Mouse (Mus musculus) liver, embryonic 15.5 days (tissue): ENCODE measurements around the gene Klhdc2. TPM values are rescaled to one million over a fixed set of nuclear protein-coding genes. Genes with fewer than 3 reads are reported as not detected.

Experiments
- ATAC-seq: fragments of 200-750 bp; cut with Nextera tagmentation; 2 replicates; pipeline ENCODE4 v1.8.0; 2017; ENCODE audit warnings: moderate number of reproducible peaks, mild to moderate bottlenecking, moderate library complexity; ENCODE audit not compliant: insufficient read depth
- H3K27ac ChIP-seq: fragments of 300-500 bp; sonication (generic); replicated peaks from 2 replicates; pipeline ENCODE4 v1.5.1; 2015; ENCODE audit warnings: mild to moderate bottlenecking, inconsistent platforms
- H3K27me3 ChIP-seq: fragments of 300-500 bp; sonication (generic); 2 replicates; pipeline ENCODE4 v1.6.1; 2015; ENCODE audit warnings: mild to moderate bottlenecking, inconsistent platforms
- H3K36me3 ChIP-seq: fragments of 300-500 bp; sonication (generic); replicated peaks from 2 replicates; pipeline ENCODE4 v1.6.1; 2015; ENCODE audit warnings: moderate library complexity, mild to moderate bottlenecking, inconsistent platforms
- H3K4me1 ChIP-seq: fragments of 300-500 bp; sonication (generic); replicated peaks from 2 replicates; pipeline ENCODE4 v1.6.1; 2015; ENCODE audit warnings: inconsistent platforms
- H3K4me2 ChIP-seq: fragments of 300-500 bp; sonication (generic); 2 replicates; pipeline ENCODE4 v1.6.1; 2015; ENCODE audit warnings: moderate library complexity, mild to moderate bottlenecking, inconsistent platforms
- H3K4me3 ChIP-seq: fragments of 300-500 bp; sonication (generic); replicated peaks from 2 replicates; pipeline ENCODE4 v1.5.1; 2015; ENCODE audit warnings: mild to moderate bottlenecking, inconsistent platforms
- H3K9ac ChIP-seq: fragments of 300-500 bp; sonication (generic); 2 replicates; pipeline ENCODE4 v1.6.1; 2015; ENCODE audit warnings: moderate library complexity, mild to moderate bottlenecking, inconsistent platforms
- H3K9me3 ChIP-seq: fragments of 300-500 bp; sonication (generic); replicated peaks from 2 replicates; pipeline ENCODE4 v1.6.1; 2016; ENCODE audit warnings: inconsistent platforms
- WGBS: fragments of 180-500 bp; shearing (Covaris S2); methylation state at CpG from one replicate; pipeline ENCODE4 v1.1.7; 2015; ENCODE audit warnings: mixed read lengths; ENCODE audit not compliant: insufficient replicate concordance; 5-methylcytosine and 5-hydroxymethylcytosine counted together
- polyA plus RNA-seq: library from polyadenylated mRNA; unstranded; fragments of >200 nt; fragmentation: Nextera tagmentation; extraction: Ambion mirVana; gene quantifications from 2 replicates; pipeline ENCODE4 v1.2.1, GENCODE M21; 2015

Gene Klhdc2
- polyA plus RNA-seq, 1 experiment from 2014 or later = 83.0 TPM

DNA sequence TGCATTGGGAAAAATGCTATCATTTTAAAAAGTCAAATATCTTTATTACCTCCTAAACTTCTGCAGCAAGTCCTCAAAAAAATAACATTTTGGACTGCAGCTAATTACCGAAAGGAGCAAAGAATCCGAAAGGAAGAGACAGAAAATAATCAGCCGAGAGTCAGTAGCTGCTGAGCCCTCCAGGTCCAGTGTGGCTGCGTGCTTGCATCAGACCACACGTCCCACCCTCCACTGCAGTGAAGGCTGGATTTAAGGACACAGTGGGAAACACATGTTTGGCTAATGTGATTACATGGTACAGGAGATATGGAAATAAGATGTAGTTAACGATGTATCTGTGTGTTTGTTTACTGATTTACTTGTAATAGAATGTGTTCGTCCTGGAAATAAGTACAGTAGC, 13.3 kb upstream of the Klhdc2 start:
- Histone ChIP-seq H3K9me3 (no peaks in the 10 kb centered on the region), H3K4me3 (no peak overlapping the region), H3K27ac (no peak overlapping the region), H3K4me2 (no peak overlapping the region), H3K4me1 (peaks cover 14% of the 10 kb centered on the region), H3K9ac (no peak overlapping the region), H3K27me3 (no peaks in the 10 kb centered on the region), H3K36me3 (no peaks in the 10 kb centered on the region)
- WGBS = 82% methylated on average over 7 of the region's 7 CpGs
- ATAC-seq = no peak

DNA sequence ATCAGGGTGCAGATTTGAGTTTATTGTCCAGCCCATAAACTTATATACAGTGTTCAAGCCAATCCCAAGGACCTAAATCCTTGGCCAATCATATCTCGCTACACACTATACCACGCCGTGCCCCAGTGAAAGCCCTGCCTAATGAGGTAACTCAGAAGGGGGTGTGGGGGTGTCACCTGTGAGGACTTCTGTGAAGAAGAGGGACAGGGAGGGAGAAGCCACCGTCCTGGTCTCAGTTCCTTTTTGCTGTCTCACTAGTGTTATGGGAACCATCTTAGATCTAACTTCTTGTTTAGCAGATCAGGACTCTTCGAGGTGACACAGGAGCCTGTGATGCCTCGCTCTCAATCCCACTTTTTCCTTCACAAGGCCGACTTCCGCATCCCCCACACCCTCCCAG, 8.9 kb upstream of the Klhdc2 start:
- H3K4me3 ChIP-seq = no peak overlapping the region
- H3K36me3 ChIP-seq = no peaks in the 10 kb centered on the region
- no peaks in the 10 kb centered on the region for H3K9me3 ChIP-seq
- peaks cover 36% of the 10 kb centered on the region for H3K4me1 ChIP-seq
- no peak for ATAC-seq
- WGBS = 70% methylated on average over 8 of the region's 8 CpGs
- no peak overlapping the region for H3K9ac ChIP-seq
- no peaks in the 10 kb centered on the region for H3K27me3 ChIP-seq
- H3K4me2 ChIP-seq = no peak overlapping the region
- 0 out of 2 replicates have a peak overlapping the region, but pooled peaks have one; percentile 19 for H3K27ac ChIP-seq

DNA sequence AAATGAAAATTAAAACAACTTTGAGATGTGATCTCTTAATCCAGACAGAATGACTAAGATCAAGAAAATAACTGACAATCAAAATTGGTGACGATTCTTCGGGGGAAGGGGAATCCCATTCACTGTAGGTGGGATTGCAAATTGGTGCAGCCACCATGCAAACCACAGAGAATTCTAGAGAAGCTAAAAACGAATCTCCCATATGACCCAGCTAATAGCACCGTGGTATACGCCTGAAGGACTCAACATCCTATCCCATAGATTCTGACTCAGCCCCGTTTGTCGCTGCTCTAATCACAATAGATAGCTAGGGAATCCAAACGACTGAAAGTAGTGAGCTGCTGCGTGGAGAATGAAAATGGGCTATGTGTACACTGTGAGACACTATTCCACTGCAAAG, 7.8 kb upstream of the Klhdc2 start:
- Histone ChIP-seq H3K27me3 (no peaks in the 10 kb centered on the region), H3K27ac (no peak overlapping the region), H3K4me1 (peaks cover 46% of the 10 kb centered on the region), H3K4me3 (no peak overlapping the region), H3K9me3 (no peaks in the 10 kb centered on the region), H3K36me3 (no peaks in the 10 kb centered on the region), H3K9ac (no peak overlapping the region), H3K4me2 (no peak overlapping the region)
- ATAC-seq = no peak
- WGBS = 72% methylated on average over 9 of the region's 9 CpGs

DNA sequence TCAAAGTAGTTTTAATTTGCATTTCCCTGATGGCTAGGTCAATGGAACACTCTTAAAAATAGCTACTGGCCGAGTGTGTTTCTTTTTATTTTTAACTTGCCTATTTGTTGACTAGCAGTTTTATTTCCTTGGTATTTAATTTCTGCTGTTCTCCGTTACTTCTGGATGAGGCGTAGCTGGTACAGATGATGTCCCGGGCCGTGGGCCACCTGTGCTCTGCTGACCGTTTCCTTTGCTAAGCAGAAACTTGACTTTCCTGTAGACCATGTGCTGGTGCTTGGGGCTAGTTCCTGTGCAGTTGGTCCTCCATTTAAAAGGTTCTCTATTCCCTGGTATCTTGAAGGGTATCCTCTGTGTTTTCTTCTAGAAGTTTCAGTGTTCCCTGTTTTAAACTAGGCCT, 4.1 kb upstream of the Klhdc2 start:
- Histone ChIP-seq H3K36me3 (no peaks in the 10 kb centered on the region), H3K9ac (peak overlapping the region; percentile 18; the same call in 1 of the 2 replicates), H3K9me3 (no peaks in the 10 kb centered on the region), H3K27me3 (no peaks in the 10 kb centered on the region), H3K27ac (peak overlapping the region; percentile 61), H3K4me2 (no peak overlapping the region), H3K4me3 (no peak overlapping the region), H3K4me1 (peaks cover 68% of the 10 kb centered on the region)
- no peak for ATAC-seq
- 82% methylated on average over 6 of the region's 6 CpGs for WGBS

DNA sequence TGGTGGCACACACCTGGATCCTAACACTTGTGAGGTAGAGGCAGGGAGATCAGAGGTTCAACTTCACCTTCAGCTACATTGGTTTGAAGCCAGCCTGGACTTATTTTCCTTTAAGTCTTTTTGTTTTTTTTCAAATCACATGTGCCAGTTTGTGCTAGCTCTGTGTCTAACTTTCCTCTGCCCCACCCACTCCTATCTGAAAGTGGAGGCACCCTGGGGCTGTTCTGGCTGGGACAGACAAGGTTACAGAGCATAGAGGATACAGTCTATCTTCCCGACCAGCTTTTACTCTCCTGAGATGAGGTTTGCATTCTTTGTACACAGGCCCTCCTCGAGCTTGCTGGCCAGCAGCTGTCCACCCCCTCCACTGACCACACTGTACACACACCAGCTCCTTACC, 2.7 kb upstream of the Klhdc2 start:
- WGBS = 10% methylated on average over 2 of the region's 2 CpGs
- Histone ChIP-seq H3K9ac (peak overlapping the region; percentile 37), H3K4me3 (peak overlapping the region; percentile 24), H3K27me3 (no peaks in the 10 kb centered on the region), H3K36me3 (no peaks in the 10 kb centered on the region), H3K4me1 (peaks cover 73% of the 10 kb centered on the region), H3K9me3 (no peaks in the 10 kb centered on the region), H3K27ac (peak overlapping the region; percentile 97), H3K4me2 (peak overlapping the region; percentile 68)
- peak; percentile 92 for ATAC-seq

DNA sequence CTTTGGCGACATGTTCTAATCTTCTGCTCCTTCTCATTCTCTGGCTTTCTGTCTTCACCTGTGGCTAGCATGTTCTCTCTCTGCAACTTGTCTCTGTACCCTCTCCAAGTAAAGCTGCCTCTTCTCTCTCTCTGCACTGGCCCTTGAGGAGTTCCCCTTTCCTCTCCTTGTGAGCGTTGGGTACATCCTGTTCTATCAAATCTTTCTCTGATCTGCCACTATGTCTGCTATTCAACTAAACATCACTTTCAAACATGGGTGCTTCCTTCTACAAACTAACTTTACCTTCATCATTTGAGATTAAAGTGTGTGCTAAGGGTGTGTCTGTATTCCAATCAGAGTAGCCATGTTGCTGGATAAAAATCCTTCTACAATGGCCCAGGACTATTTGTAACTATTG, 1.5 kb upstream of the Klhdc2 start:
- H3K36me3 ChIP-seq = peaks cover 2% of the 10 kb centered on the region; the same call in 1 of the 2 replicates
- peaks cover 76% of the 10 kb centered on the region for H3K4me1 ChIP-seq
- H3K4me3 ChIP-seq = no peak overlapping the region
- no peaks in the 10 kb centered on the region for H3K9me3 ChIP-seq
- no peak for ATAC-seq
- no peak overlapping the region; the same call in 1 of the 2 replicates for H3K4me2 ChIP-seq
- H3K27me3 ChIP-seq = no peaks in the 10 kb centered on the region
- 42% methylated on average over 2 of the region's 2 CpGs for WGBS
- H3K9ac ChIP-seq = no peak overlapping the region
- peak overlapping the region; percentile 97 for H3K27ac ChIP-seq

DNA sequence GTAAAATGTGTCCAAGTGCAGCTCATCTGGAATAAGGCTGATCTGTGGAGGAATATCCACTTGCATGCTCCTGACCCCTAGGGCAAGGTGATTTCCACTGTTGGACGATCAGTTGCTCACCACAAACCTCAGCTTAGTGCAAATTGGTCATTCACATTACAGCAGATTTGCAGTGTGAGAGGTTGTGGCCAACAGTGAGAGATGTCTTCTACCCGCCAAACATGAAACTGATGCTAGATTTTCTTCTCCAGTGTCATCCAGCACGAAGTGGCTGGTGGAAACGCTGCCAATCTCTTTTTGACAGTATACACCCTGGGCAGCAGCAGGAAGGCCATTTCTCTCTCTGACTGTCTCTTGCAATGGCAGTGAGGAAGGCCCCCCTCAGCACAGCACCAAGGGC, 830 bp upstream of the Klhdc2 start:
- Histone ChIP-seq H3K27me3 (no peaks in the 10 kb centered on the region), H3K4me1 (peaks cover 73% of the 10 kb centered on the region), H3K4me3 (peak overlapping the region; percentile 91; the same call in 1 of the 2 replicates), H3K36me3 (peaks cover 9% of the 10 kb centered on the region), H3K4me2 (peak overlapping the region; percentile 82), H3K27ac (peak overlapping the region; percentile 97), H3K9me3 (no peaks in the 10 kb centered on the region), H3K9ac (0 out of 2 replicates have a peak overlapping the region, but pooled peaks have one; percentile 97)
- 69% methylated on average over 4 of the region's 4 CpGs for WGBS
- ATAC-seq = no peak

DNA sequence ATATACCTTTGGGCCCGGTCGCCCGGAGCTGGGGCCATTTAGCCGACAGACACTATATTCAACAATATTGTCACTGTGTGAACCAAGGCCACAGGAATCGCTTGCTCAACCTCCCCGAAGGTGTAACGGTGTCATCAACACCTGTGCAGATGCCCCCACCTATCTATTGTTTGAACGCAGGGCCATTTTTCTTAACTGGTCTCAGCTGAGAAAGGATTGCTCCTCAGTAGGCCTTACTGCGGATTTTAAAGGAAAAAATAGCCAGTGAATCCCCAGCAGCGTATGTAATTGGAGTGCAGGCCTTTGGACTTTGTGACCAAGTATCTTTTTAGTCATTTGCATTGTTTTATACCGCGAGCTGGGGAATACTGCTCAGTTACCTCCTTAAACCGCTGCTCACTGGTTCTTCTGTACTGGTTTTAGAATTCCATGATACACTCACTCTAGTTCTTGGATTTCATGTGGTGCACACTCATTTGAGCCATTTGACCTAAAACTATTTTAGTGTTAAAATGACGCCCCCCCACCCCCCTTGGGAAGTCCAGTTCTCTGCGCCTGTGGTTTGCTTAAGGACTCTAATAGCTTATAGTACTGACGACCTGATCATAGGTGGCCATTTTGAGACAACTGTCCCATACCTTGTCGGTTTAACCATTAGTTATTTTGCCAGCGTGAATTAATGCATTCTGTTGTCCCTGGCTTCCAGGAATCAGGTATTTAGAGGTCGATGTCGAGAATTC, 1.1 kb downstream of the Klhdc2 start:
- peak overlapping the region; percentile 91 for H3K4me3 ChIP-seq
- no peaks in the 10 kb centered on the region for H3K27me3 ChIP-seq
- 15% methylated on average over 20 of the region's 20 CpGs for WGBS
- peak overlapping the region; percentile 82 for H3K4me2 ChIP-seq
- peak overlapping the region; percentile 97 for H3K9ac ChIP-seq
- peaks cover 27% of the 10 kb centered on the region for H3K36me3 ChIP-seq
- H3K27ac ChIP-seq = peak overlapping the region; percentile 97
- no peaks in the 10 kb centered on the region for H3K9me3 ChIP-seq
- H3K4me1 ChIP-seq = peaks cover 61% of the 10 kb centered on the region
- no peak for ATAC-seq

DNA sequence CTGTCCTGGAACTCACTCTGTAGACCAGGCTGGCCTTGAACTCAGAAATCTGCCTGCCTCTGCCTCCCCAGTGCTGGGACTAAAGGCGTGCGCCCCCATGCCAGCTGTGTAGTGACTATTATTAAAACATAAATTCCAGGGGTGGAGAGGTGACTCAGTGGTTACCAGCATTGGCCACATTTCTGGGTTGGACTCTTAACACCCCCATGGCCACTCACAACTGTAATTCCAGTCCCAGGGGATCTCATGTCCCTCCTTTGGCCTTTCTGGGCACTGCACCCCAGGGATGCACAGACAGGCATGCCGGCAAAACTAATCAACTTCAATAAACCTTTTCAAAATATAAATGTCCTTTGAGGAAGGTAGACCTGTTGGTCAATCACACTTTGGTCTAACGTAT, 1.8 kb downstream of the Klhdc2 start:
- 83% methylated on average over 4 of the region's 4 CpGs for WGBS
- no peak for ATAC-seq
- no peaks in the 10 kb centered on the region for H3K9me3 ChIP-seq
- H3K9ac ChIP-seq = peak overlapping the region; percentile 97
- no peaks in the 10 kb centered on the region for H3K27me3 ChIP-seq
- peak overlapping the region; percentile 82 for H3K4me2 ChIP-seq
- H3K4me3 ChIP-seq = peak overlapping the region; percentile 91
- peaks cover 34% of the 10 kb centered on the region for H3K36me3 ChIP-seq
- peaks cover 56% of the 10 kb centered on the region for H3K4me1 ChIP-seq
- peak overlapping the region; percentile 97 for H3K27ac ChIP-seq

DNA sequence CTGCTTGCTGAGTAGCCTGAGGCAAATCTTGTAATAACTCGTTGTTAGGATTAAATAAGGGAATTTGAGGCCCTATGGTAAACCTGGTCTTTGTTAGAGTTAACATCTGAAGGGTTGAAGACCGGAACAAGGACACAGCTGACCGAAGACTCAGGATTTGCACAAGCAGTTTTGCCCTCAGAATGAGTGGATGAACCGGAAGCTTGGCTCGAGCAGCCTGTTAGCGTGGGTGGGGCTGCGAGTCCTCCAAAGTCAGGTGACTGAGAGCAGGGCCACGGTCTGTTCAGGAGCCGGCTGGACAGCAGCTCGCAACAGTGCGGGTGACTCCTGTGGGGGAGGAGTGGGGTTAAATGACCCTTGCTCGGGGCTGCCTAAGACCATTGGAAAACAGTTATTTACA, 2.8 kb downstream of the Klhdc2 start:
- H3K9me3 ChIP-seq = no peaks in the 10 kb centered on the region
- peak overlapping the region; percentile 97 for H3K27ac ChIP-seq
- peaks cover 46% of the 10 kb centered on the region for H3K4me1 ChIP-seq
- H3K36me3 ChIP-seq = peaks cover 42% of the 10 kb centered on the region
- peak overlapping the region; percentile 82 for H3K4me2 ChIP-seq
- no peak for ATAC-seq
- H3K4me3 ChIP-seq = peak overlapping the region; percentile 91
- H3K27me3 ChIP-seq = no peaks in the 10 kb centered on the region
- no peak overlapping the region for H3K9ac ChIP-seq
- WGBS = 64% methylated on average over 12 of the region's 12 CpGs

DNA sequence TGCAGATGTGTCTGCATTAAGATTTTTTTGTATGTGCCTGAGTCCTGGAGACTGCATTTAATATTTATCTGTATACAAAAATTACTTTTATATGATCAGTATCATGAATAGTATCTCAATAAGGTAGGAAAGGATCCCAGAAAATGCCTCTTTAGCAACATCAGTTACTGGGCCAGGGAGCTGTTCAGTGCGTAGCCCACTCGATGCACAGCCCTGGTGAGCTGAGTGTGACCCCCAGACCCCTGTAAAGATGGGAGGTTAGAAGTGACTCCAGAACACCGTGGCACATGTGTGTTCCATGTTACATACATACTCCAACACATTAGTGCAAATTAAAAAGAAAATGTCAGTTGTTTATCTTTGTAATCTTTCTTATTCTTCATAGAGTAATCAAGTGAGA, 3.4 kb downstream of the Klhdc2 start:
- Histone ChIP-seq H3K27me3 (no peaks in the 10 kb centered on the region), H3K4me1 (peaks cover 40% of the 10 kb centered on the region), H3K9me3 (no peaks in the 10 kb centered on the region), H3K36me3 (peaks cover 47% of the 10 kb centered on the region), H3K9ac (no peak overlapping the region), H3K4me3 (no peak overlapping the region), H3K4me2 (no peak overlapping the region; the same call in 1 of the 2 replicates), H3K27ac (no peak overlapping the region)
- WGBS = 90% methylated on average over 3 of the region's 3 CpGs
- no peak for ATAC-seq
